Mouse (Mus musculus): ENCODE data around the gene Clstn2.

DNA sequence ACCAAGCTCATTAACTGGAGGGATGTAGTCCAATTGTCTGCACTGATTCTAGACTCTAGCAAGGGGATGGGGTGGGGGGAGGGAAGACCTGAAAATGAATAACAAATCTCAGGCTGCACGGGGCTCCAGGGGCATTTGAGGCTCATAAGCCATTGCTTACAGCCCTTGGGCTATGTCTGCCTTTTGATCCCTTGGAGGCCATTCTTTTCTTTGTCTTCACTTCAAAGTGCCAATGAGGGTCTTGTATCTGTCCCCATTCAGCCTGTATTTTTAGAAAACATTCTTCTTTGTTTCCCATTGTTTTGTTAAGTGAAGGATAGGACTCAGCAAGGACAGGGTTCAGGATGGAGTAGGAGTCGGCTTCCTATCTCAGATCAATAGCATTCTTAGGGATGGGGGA, 556.0 kb downstream of the Clstn2 start:
- TF ChIP-seq MXI1 (IDR thresholded peaks at IDR 0.05; ENCODE audit: low read depth, low read length) (no peak), POLR2A (IDR thresholded peaks at IDR 0.05; ENCODE audit: control insufficient read depth in 1 of 2, insufficient read depth in 1 of 2, low read depth in 1 of 2, low read length in 2 of 2, poor library complexity in 1 of 2) (no peak), GABPA (IDR thresholded peaks at IDR 0.05; ENCODE audit: low read depth, low read length) (no peak), CTCF (IDR thresholded peaks at IDR 0.05 in 2 of 3, conservative IDR thresholded peaks at IDR 0.05 in 1 of 3; ENCODE audit: control insufficient read depth in 1 of 3, insufficient read depth in 1 of 3, low read depth in 2 of 3, low read length in 3 of 3, poor library complexity in 1 of 3, severe bottlenecking in 1 of 3) (no peak), MEF2A (IDR thresholded peaks at IDR 0.05; ENCODE audit: extremely low read depth, insufficient replicate concordance, low read depth, low read length, poor library complexity, severe bottlenecking) (no peak), SIN3A (IDR thresholded peaks at IDR 0.05; ENCODE audit: low read length) (no peak)
